Mouse (Mus musculus): Measurements from ENCODE around the gene Acot2.

DNA sequence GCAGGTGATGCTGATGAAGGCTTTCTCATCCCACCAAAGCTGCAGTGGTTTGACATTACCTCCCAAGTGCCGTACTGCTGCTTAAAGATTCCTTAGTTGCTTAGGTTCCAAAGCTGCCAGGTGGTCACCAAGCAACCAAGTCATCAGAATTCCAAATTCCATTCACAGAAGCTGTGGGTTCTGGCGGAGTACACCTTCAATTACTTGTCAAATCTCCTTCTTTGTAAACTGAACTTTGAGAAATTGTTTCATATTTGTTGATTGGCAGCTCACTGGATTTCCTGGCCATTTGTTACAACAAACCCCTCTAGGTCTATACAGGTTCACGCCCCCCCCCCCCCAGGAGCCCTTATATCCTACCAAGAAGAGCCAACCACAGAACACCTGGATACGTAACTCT is 2.9 kb upstream of the Acot2 start, which contains the start of gene Heatr4:
- TF ChIP-seq ETS1 (IDR thresholded peaks at IDR 0.05; ENCODE audit: low read depth, low read length) (no peak), POLR2A (IDR thresholded peaks at IDR 0.05; ENCODE audit: control insufficient read depth in 1 of 2, insufficient read depth in 1 of 2, low read depth in 1 of 2, low read length in 2 of 2, poor library complexity in 1 of 2) (no peak), USF2 (IDR thresholded peaks at IDR 0.05; ENCODE audit: borderline replicate concordance in 1 of 2, insufficient read depth in 1 of 2, low read depth in 1 of 2, low read length in 2 of 2) (no peak)
